Mouse (Mus musculus) MEL (cell line): ENCODE results near the gene Erlin1. TPM values are rescaled to one million over a fixed set of nuclear protein-coding genes. Genes with fewer than 3 reads are reported as not detected.

ENCODE experiments used
- DNase-seq: peaks from one replicate; pipeline ENCODE4 v3.0.0; 2011; ENCODE audit warnings: low read depth, low spot score
- H3K27ac ChIP-seq: 2 replicates; pipeline ENCODE4 v1.5.1; 2012; ENCODE audit warnings: low read depth, mild to moderate bottlenecking, control low read depth, low read length, moderate library complexity; ENCODE audit not compliant: control insufficient read depth
- H3K27me3 ChIP-seq, 2 experiments: fragments of 150-350 bp in 1 of 2; sonication (generic) in 1 of 2; 2 replicates each; pipeline ENCODE4 v1.6.1; 2012; ENCODE audit warnings: low read length in 2 of 2, mild to moderate bottlenecking in 2 of 2, improper control_type of control experiment in 1 of 2, moderate library complexity in 1 of 2; ENCODE audit not compliant: insufficient read depth in 2 of 2, control insufficient read depth in 1 of 2
- H3K36me3 ChIP-seq, 2 experiments: 2 replicates each; pipeline ENCODE4 v1.6.1; 2012 to 2014; ENCODE audit warnings: low read length in 2 of 2, improper control_type of control experiment in 1 of 2, inconsistent platforms in 1 of 2, mild to moderate bottlenecking in 1 of 2; ENCODE audit not compliant: insufficient read depth in 2 of 2, control insufficient read depth in 1 of 2
- H3K4me1 ChIP-seq, 2 experiments: fragments of 150-350 bp in 1 of 2; sonication (generic) in 1 of 2; 2 replicates each; pipeline ENCODE4 v1.6.1; 2012; ENCODE audit warnings: low read length in 2 of 2, improper control_type of control experiment in 1 of 2, mild to moderate bottlenecking in 1 of 2; ENCODE audit not compliant: insufficient read depth in 2 of 2, control insufficient read depth in 1 of 2
- H3K4me3 ChIP-seq, 2 experiments: fragments of 150-350 bp in 1 of 2; sonication (generic) in 1 of 2; 2 replicates each; pipeline ENCODE4 v1.5.1; 2012; ENCODE audit warnings: low read depth in 2 of 2, low read length in 2 of 2, mild to moderate bottlenecking in 2 of 2, moderate library complexity in 2 of 2, control low read depth in 1 of 2, improper control_type of control experiment in 1 of 2; ENCODE audit not compliant: control insufficient read depth in 1 of 2, insufficient read depth in 1 of 2
- H3K79me2 ChIP-seq: 2 replicates; pipeline ENCODE4 v1.6.1; 2012; ENCODE audit warnings: mild to moderate bottlenecking, low read length, moderate library complexity; ENCODE audit not compliant: control insufficient read depth, poor library complexity, insufficient read depth
- H3K9ac ChIP-seq: 2 replicates; pipeline ENCODE4 v1.6.1; 2012; ENCODE audit warnings: low read depth, mild to moderate bottlenecking, control low read depth, low read length, moderate library complexity; ENCODE audit not compliant: control insufficient read depth, poor library complexity, severe bottlenecking
- H3K9me3 ChIP-seq: fragments of 150-350 bp; sonication (generic); replicated peaks from 2 replicates; pipeline ENCODE4 v1.6.1; 2012; ENCODE audit warnings: mild to moderate bottlenecking, low read length, improper control_type of control experiment, moderate library complexity; ENCODE audit not compliant: insufficient read depth
- BHLHE40 ChIP-seq: IDR thresholded peaks from 2 replicates; pipeline ENCODE4 v1.6.1; 2012; ENCODE audit warnings: low read depth, mild to moderate bottlenecking, inconsistent platforms, low read length, improper control_type of control experiment, borderline replicate concordance
- CHD1 ChIP-seq: IDR thresholded peaks from 2 replicates; pipeline ENCODE4 v1.6.1; 2012; ENCODE audit warnings: low read depth, mild to moderate bottlenecking, inconsistent platforms, low read length, improper control_type of control experiment
- CHD2 ChIP-seq: IDR thresholded peaks from 2 replicates; pipeline ENCODE4 v1.6.1; 2011; ENCODE audit warnings: low read length, improper control_type of control experiment
- EP300 ChIP-seq, 2 experiments: IDR thresholded peaks; 2 replicates each; pipeline ENCODE4 v1.6.1; 2011; ENCODE audit warnings: improper control_type of control experiment in 2 of 2, low read length in 2 of 2, low read depth in 1 of 2, mild to moderate bottlenecking in 1 of 2
- GATA1 ChIP-seq: IDR thresholded peaks from 2 replicates; pipeline ENCODE4 v1.6.1; 2011; ENCODE audit warnings: low read depth, low read length, improper control_type of control experiment
- HCFC1 ChIP-seq: IDR thresholded peaks from 2 replicates; pipeline ENCODE4 v1.6.1; 2012; ENCODE audit warnings: low read depth, mild to moderate bottlenecking, inconsistent platforms, low read length, improper control_type of control experiment, moderate library complexity
- JUND ChIP-seq: IDR thresholded peaks from 2 replicates; pipeline ENCODE4 v1.6.1; 2011; ENCODE audit warnings: low read depth, mild to moderate bottlenecking, improper control_type of control experiment, low read length
- MAZ ChIP-seq: IDR thresholded peaks from 2 replicates; pipeline ENCODE4 v1.6.1; 2012; ENCODE audit warnings: low read depth, mild to moderate bottlenecking, inconsistent platforms, low read length, improper control_type of control experiment
- MEF2A ChIP-seq: IDR thresholded peaks from 2 replicates; pipeline ENCODE4 v1.6.1; 2014; ENCODE audit warnings: low read depth, mild to moderate bottlenecking, inconsistent platforms, low read length, improper control_type of control experiment; ENCODE audit not compliant: poor library complexity, insufficient replicate concordance, severe bottlenecking; ENCODE audit errors: extremely low read depth
- MYB ChIP-seq: IDR thresholded peaks from 2 replicates; pipeline ENCODE4 v1.6.1; 2011; ENCODE audit warnings: mild to moderate bottlenecking, low read depth, low read length, improper control_type of control experiment
- MYC ChIP-seq: IDR thresholded peaks from 2 replicates; pipeline ENCODE4 v1.6.1; 2011; ENCODE audit warnings: low read depth, mild to moderate bottlenecking, low read length, improper control_type of control experiment, moderate library complexity
- NRF1 ChIP-seq: IDR thresholded peaks from 2 replicates; pipeline ENCODE4 v1.6.1; 2014; ENCODE audit warnings: low read depth, mild to moderate bottlenecking, inconsistent platforms, low read length, improper control_type of control experiment, moderate library complexity; ENCODE audit not compliant: poor library complexity, insufficient read depth, severe bottlenecking
- POLR2A ChIP-seq, 2 experiments: IDR thresholded peaks; 2 replicates each; pipeline ENCODE4 v1.6.1; 2011 to 2012; ENCODE audit warnings: low read length in 2 of 2, mild to moderate bottlenecking in 2 of 2, control low read depth in 1 of 2, improper control_type of control experiment in 1 of 2, low read depth in 1 of 2, moderate library complexity in 1 of 2; ENCODE audit not compliant: control insufficient read depth in 1 of 2, insufficient read depth in 1 of 2, poor library complexity in 1 of 2
- POLR2AphosphoS5 ChIP-seq: IDR thresholded peaks from 2 replicates; pipeline ENCODE4 v1.6.1; 2012; ENCODE audit warnings: low read depth, borderline replicate concordance, mild to moderate bottlenecking, inconsistent platforms, low read length, moderate library complexity, mixed read lengths
- RAD21 ChIP-seq: IDR thresholded peaks from 2 replicates; pipeline ENCODE4 v1.6.1; 2011; ENCODE audit warnings: mild to moderate bottlenecking, low read depth, low read length, improper control_type of control experiment
- SIN3A ChIP-seq: IDR thresholded peaks from 2 replicates; pipeline ENCODE4 v1.6.1; 2012; ENCODE audit warnings: low read length, improper control_type of control experiment, inconsistent platforms
- SMC3 ChIP-seq: IDR thresholded peaks from 2 replicates; pipeline ENCODE4 v1.6.1; 2011; ENCODE audit warnings: low read depth, low read length, improper control_type of control experiment
- TCF12 ChIP-seq: IDR thresholded peaks from 2 replicates; pipeline ENCODE4 v1.6.1; 2014; ENCODE audit warnings: low read depth, mild to moderate bottlenecking, inconsistent platforms, low read length, improper control_type of control experiment, moderate library complexity
- UBTF ChIP-seq: IDR thresholded peaks from 2 replicates; pipeline ENCODE4 v1.6.1; 2012; ENCODE audit warnings: low read depth, mild to moderate bottlenecking, inconsistent platforms, low read length, improper control_type of control experiment, moderate library complexity, borderline replicate concordance; ENCODE audit not compliant: insufficient read depth
- USF2 ChIP-seq, 2 experiments: IDR thresholded peaks; 2 replicates each; pipeline ENCODE4 v1.6.1; 2011 to 2012; ENCODE audit warnings: improper control_type of control experiment in 2 of 2, low read length in 2 of 2, borderline replicate concordance in 1 of 2, inconsistent platforms in 1 of 2, low read depth in 1 of 2, mild to moderate bottlenecking in 1 of 2; ENCODE audit not compliant: insufficient read depth in 1 of 2
- ZKSCAN1 ChIP-seq: IDR thresholded peaks from 2 replicates; pipeline ENCODE4 v1.6.1; 2012; ENCODE audit warnings: low read depth, mild to moderate bottlenecking, inconsistent platforms, low read length, improper control_type of control experiment, moderate library complexity
- polyA plus RNA-seq, 2 experiments: library from polyadenylated mRNA; stranded (reverse) in 1 of 2; unstranded in 1 of 2; fragments of >175 nt in 1 of 2; fragments of >200 nt in 1 of 2; gene quantifications; 2 replicates each; pipeline versions ENCODE4 v1.2.1 to v1.2.4; 2012; ENCODE audit warnings: low replicate concordance in 2 of 2, low read depth in 1 of 2; ENCODE audit not compliant: insufficient read length in 2 of 2, insufficient read depth in 1 of 2, missing spikeins in 1 of 2
- total RNA-seq: library from RNA; depleted of rRNA; stranded (reverse); fragments of 300-350 nt; gene quantifications from 2 replicates; pipeline ENCODE4 v1.2.3, GENCODE M21; 2012

Erlin1 gene
- total and polyA plus RNA-seq, 3 experiments: 25.0 to 108 (median 39.5) TPM

DNA sequence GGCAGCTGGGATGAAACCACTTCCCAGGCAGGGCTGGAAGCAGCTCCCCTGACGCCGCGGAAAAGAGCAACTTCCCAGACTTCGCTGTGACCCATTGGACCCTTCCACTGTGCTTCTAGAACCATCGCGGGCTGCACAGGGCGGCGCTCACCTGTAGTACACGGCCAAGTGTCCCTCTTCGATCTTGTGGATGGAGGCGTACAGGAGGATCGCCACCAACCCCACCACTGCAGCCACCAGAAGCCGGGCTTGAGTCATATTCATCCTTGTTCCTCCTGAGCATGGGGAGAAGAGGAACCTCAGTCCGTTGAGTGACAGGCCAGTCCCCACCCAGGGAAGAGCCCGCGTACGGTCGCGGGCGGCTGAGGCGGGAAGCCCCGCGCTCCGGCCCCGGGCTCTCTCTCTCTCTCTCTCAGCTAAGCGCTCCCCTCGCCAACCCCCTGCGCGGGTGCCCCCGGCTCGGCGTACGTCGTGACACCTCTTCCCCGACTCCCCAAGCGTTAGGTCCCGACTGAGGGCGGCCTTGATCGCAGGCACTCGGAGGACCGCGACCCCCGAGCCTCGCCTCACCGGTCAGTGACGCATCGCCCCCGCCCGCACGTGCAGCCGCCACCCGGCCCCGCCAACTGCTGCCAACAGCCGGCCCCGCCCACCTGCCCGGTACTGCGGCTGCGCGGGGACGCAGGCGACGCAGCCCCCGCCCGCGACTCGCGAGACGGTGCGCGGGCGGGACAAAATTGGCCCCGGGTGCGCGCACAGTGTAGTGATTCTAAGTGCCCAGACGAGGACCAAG lies at the start of gene Erlin1 (continued):
- TF ChIP-seq MAZ (peak; percentile 82; the same call in 1 of the 2 replicates), EP300 (IDR thresholded peaks at IDR 0.05; ENCODE audit: low read depth in 1 of 2, low read length in 2 of 2) (no peak; a peak in 1 of 4 replicates), CHD1 (0 out of 2 replicates have a peak, but pooled peaks have one; percentile 35), UBTF (peak; percentile 66; the same call in 1 of the 2 replicates)

- peaks cover 0 to 28% of the 10 kb centered on the region in 2 experiments; a peak in 2 of 4 replicates for H3K36me3 ChIP-seq
- no peak for DNase-seq
- no peaks in the 10 kb centered on the region for H3K27me3 ChIP-seq
- no peak overlapping the region for H3K4me3 ChIP-seq
- no peaks in the 10 kb centered on the region for H3K9me3 ChIP-seq
- H3K9ac ChIP-seq: no peak overlapping the region
- TF ChIP-seq CHD2 (no peak), NRF1 (no peak), SMC3 (no peak), HCFC1 (no peak), JUND (no peak), BHLHE40 (no peak), MAZ (no peak), SIN3A (no peak), POLR2AphosphoS5 (no peak), MEF2A (no peak), USF2 (IDR thresholded peaks at IDR 0.05; ENCODE audit: borderline replicate concordance in 1 of 2, insufficient read depth in 1 of 2, low read depth in 1 of 2, low read length in 2 of 2) (no peak), RAD21 (no peak), MYC (no peak), MYB (no peak), TCF12 (no peak), POLR2A (IDR thresholded peaks at IDR 0.05; ENCODE audit: control insufficient read depth in 1 of 2, insufficient read depth in 1 of 2, low read depth in 1 of 2, low read length in 2 of 2, poor library complexity in 1 of 2) (no peak), ZKSCAN1 (no peak), GATA1 (no peak)
- no peaks in the 10 kb centered on the region for H3K79me2 ChIP-seq
- no peak overlapping the region for H3K27ac ChIP-seq
- H3K4me1 ChIP-seq: no peaks in the 10 kb centered on the region
These were observed 48.2 kb upstream of the Erlin1 start for GRCm38 (mm10) chr19:44117793-44118192.
